In the genomic region with DNA sequence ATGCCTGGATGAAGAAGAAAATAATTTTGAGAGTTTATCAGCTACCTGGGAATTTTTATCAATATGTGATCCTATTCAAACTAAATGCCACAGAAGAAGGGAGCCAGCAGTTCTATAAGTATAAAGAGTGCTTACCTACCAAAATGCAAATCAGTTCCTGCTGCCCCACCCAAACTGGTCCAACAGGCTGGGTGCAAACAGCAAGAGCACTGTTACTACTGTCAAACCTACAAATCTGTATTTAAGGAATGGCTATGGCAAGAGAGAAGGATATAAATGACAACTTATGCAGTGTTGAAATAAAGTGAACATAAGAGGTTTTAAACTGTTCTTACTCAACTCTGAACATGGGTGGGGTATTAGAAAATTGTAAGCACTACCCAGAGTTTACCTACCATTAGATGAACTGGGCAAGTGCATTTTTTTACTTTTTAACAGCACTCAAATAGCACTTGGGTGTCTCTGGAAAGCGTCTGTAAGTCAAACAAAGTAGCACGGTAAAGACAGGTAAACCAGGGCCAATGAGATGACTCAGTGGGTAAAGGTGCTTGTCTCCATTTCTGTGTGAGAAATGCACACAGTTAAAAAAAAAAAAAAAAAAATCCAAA, we compare ENCODE assay signal across 23 mouse cellular contexts. TPM values are rescaled to one million over a fixed set of nuclear protein-coding genes. Genes with fewer than 3 reads are reported as not detected.
DNase-seq lines count a peak whose midpoint lies in the region; ATAC-seq and TF ChIP-seq lines count a peak whose summit lies in the region.
"Had no signal": no experiment of that assay in that cellular context is flagged by ENCODE, and none has a peak within 500 bp of the region (broad histone marks: within the 10 kb centered on the region; RNA-seq: fewer than 3 reads in every experiment).

No protein-coding gene starts in this region.

- DNase-seq in lung, postnatal 14 days = no peak
- DNase-seq in lung, postnatal 36 days = peak; percentile 71
- DNase-seq in urinary bladder, postnatal 36 days (ENCODE audit: low spot score in 2 of 2) = peak; percentile 55 to 57
- no peak for DNase-seq in layer of hippocampus, adult 2 months (ENCODE audit: low spot score in 2 of 2)
- no peak for DNase-seq in cerebellum, adult 9-11 months
- DNase-seq: adrenal gland, adult 2 months; B cell, adult 2 months; cerebellum, adult 8-10 months; gastrocnemius, postnatal 14 days; heart, adult 2 months; kidney, adult 2 months; kidney, postnatal 25 days; right cerebral cortex, postnatal 4 days; thymus, adult 18-20 months had no signal

- WGBS in lung, embryonic 15.5 days = 67% methylated on average over 2 of the region's 2 CpGs
- WGBS in intestine, embryonic 16.5 days = 48% methylated on average over 2 of the region's 2 CpGs

- peak; percentile 65; the same call in 1 of the 2 replicates for ATAC-seq in lung, embryonic 15.5 days (ENCODE audit: borderline replicate concordance, extremely low read depth, low FRiP score, low TSS enrichment)
- ATAC-seq in intestine, embryonic 16.5 days = peak; percentile 67; the same call in 1 of the 2 replicates
- ATAC-seq: forebrain, embryonic 13.5 days; hindbrain, embryonic 16.5 days; liver, embryonic 12.5 days had no signal

- no peak for TF ChIP-seq CTCF in layer of hippocampus, adult 2 months (conservative IDR thresholded peaks at IDR 0.05)

- no peaks in the 10 kb centered on the region for H3K36me3 ChIP-seq in lung, embryonic 15.5 days
- no peaks in the 10 kb centered on the region for H3K36me3 ChIP-seq in intestine, embryonic 16.5 days (ENCODE audit: control insufficient read depth, insufficient read depth, low read length)
- H3K36me3 ChIP-seq: heart, embryonic 15.5 days; limb, embryonic 12.5 days; liver, embryonic 12.5 days; midbrain, embryonic 12.5 days had no signal

- peaks cover 34% of the 10 kb centered on the region for H3K4me1 ChIP-seq in lung, embryonic 15.5 days
- H3K4me1 ChIP-seq in intestine, embryonic 16.5 days (ENCODE audit: control insufficient read depth, insufficient read depth, low read length) = peaks cover 6% of the 10 kb centered on the region; the same call in 1 of the 2 replicates
- H3K4me1 ChIP-seq: heart, embryonic 15.5 days; midbrain, embryonic 12.5 days had no signal

- no peaks in the 10 kb centered on the region for H3K9me3 ChIP-seq in lung, embryonic 15.5 days
- H3K9me3 ChIP-seq in intestine, embryonic 16.5 days (ENCODE audit: control insufficient read depth, low read length) = no peaks in the 10 kb centered on the region
- H3K9me3 ChIP-seq: forebrain, embryonic 13.5 days; heart, embryonic 15.5 days; limb, embryonic 12.5 days; liver, embryonic 12.5 days; midbrain, embryonic 12.5 days had no signal

- no peaks in the 10 kb centered on the region for H3K27me3 ChIP-seq in lung, embryonic 15.5 days
- H3K27me3 ChIP-seq in intestine, embryonic 16.5 days (replicated peaks; ENCODE audit: control insufficient read depth, insufficient read depth, low read length) = no peaks in the 10 kb centered on the region
- H3K27me3 ChIP-seq: forebrain, embryonic 13.5 days; heart, embryonic 15.5 days; limb, embryonic 12.5 days; liver, embryonic 12.5 days; midbrain, embryonic 12.5 days had no signal

- H3K27ac ChIP-seq in lung, embryonic 15.5 days = 0 out of 2 replicates have a peak overlapping the region, but pooled peaks have one; percentile 27
- H3K27ac ChIP-seq in intestine, embryonic 16.5 days (ENCODE audit: low read length) = no peak overlapping the region
- no peak overlapping the region for H3K27ac ChIP-seq in layer of hippocampus, adult 2 months
- H3K27ac ChIP-seq: forebrain, embryonic 13.5 days; heart, adult 2 months; heart, embryonic 15.5 days; limb, embryonic 12.5 days; liver, embryonic 12.5 days; midbrain, embryonic 12.5 days had no signal

- H3K4me2 ChIP-seq in lung, embryonic 15.5 days = no peak overlapping the region
- no peak overlapping the region for H3K4me2 ChIP-seq in intestine, embryonic 16.5 days (ENCODE audit: low read depth, low read length)
- H3K4me2 ChIP-seq: forebrain, embryonic 13.5 days; heart, embryonic 15.5 days; limb, embryonic 12.5 days; liver, embryonic 12.5 days; midbrain, embryonic 12.5 days had no signal

- H3K9ac ChIP-seq in lung, embryonic 15.5 days = no peak overlapping the region
- no peak overlapping the region for H3K9ac ChIP-seq in intestine, embryonic 16.5 days (ENCODE audit: low read depth, low read length)
- H3K9ac ChIP-seq: forebrain, embryonic 13.5 days; heart, embryonic 15.5 days; limb, embryonic 12.5 days; liver, embryonic 12.5 days; midbrain, embryonic 12.5 days had no signal

- H3K4me3 ChIP-seq in lung, embryonic 15.5 days = no peak overlapping the region
- no peak overlapping the region for H3K4me3 ChIP-seq in intestine, embryonic 16.5 days (ENCODE audit: low read length)
- H3K4me3 ChIP-seq in layer of hippocampus, adult 2 months = no peak overlapping the region
- H3K4me3 ChIP-seq: erythroblast, embryonic 14.5 days; forebrain, embryonic 13.5 days; heart, adult 2 months; heart, embryonic 15.5 days; limb, embryonic 12.5 days; liver, embryonic 12.5 days; midbrain, embryonic 12.5 days had no signal

RNA-seq across cellular contexts. Expression of a gene that starts 23.9 kb away (rescaled TPM):
- polyA plus RNA-seq in lung, embryonic 15.5 days (2015; fragmentation: Nextera tagmentation; extraction: Ambion mirVana) = 16.1 and 16.5 TPM in 2 replicates
- 8.7 and 9.4 TPM in 2 replicates for polyA plus RNA-seq in intestine, embryonic 16.5 days (2015; fragmentation: Nextera tagmentation; extraction: Ambion mirVana)
- 10 to 100 TPM; 29.6 to 31.1 TPM for total RNA-seq in layer of hippocampus, adult 2 months (2021)

Comparison
In these comparisons a context has a peak if more than half of its experiments do, and no peak if none do; other contexts are left out.
1. DNase-seq: peak in lung, postnatal 36 days (single experiment) and urinary bladder, postnatal 36 days (2 of 2); none in lung, postnatal 14 days (single experiment), layer of hippocampus, adult 2 months (0 of 2) and cerebellum, adult 9-11 months (single experiment).